ENCODE assay signal across 8 mouse cellular contexts in the genomic region with DNA sequence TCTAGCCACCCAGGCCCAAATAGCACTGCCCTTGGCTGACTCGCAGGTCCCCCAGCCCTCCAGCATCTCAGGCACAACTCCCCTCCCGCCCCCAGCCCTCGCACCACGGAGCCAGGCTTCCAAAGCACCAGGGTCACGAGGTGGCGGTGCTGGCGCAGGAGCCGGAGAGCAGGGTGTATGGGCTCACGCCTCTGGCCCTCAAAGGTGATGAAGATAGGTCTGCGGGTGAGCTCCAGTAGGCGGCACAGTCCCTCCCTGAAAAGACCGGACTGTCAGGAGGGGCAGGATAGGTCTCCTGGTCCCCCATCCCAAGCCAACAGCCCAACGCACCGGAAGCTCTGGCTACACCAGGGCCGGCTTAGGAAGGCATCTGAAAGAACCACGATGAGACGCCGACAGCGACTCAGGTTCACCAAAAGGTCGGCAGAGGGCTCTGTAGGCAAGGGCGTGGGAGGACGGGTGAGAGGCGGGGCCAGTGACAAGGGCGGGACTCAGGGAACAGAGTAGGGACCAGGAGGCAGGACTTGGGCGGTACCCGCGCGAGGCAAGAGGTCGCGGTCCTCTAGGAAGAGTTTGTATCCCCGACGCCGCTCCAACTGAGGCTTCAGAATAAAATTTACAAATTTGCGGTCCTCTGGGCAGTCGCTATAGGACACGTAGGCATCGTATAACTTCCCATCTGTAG. TPM values are rescaled to one million over a fixed set of nuclear protein-coding genes. Genes with fewer than 3 reads are reported as not detected.
DNase-seq lines count a peak whose midpoint lies in the region; ATAC-seq lines count a peak whose summit lies in the region.

No protein-coding gene starts in this region.

- peak; percentile 87 for DNase-seq in CD4-positive helper T cell, adult 2 months (ENCODE audit: low read depth, low spot score)
- DNase-seq in adrenal gland, postnatal 25 days, result peak; percentile 88
- peak; percentile 91 for DNase-seq in embryonic facial prominence, embryonic 14.5 days (ENCODE audit: low spot score)
- peak; percentile 96 for DNase-seq in heart, embryonic 10.5 days (ENCODE audit: low spot score)
- peak; percentile 94 to 95 for DNase-seq in kidney, adult 8-10 months
- peak; percentile 85 for DNase-seq in neural tube, embryonic 11.5 days (ENCODE audit: low spot score)
- peak; percentile 70 for DNase-seq in testis, postnatal 14 days (ENCODE audit: low spot score)

- peaks cover 28% of the 10 kb centered on the region for H3K27me3 ChIP-seq in embryonic facial prominence, embryonic 14.5 days (replicated peaks; ENCODE audit: control insufficient read depth, insufficient read depth, low read length)
- H3K27me3 ChIP-seq in heart, embryonic 10.5 days (ENCODE audit: insufficient read depth, poor library complexity, severe bottlenecking), result peaks cover 93% of the 10 kb centered on the region
- peaks cover 26% of the 10 kb centered on the region for H3K27me3 ChIP-seq in liver, embryonic 16.5 days (ENCODE audit: control insufficient read depth, insufficient read depth, low read depth, low read length)
- peaks cover 15% of the 10 kb centered on the region for H3K27me3 ChIP-seq in neural tube, embryonic 11.5 days (ENCODE audit: control insufficient read depth, insufficient read depth, low read length)

- H3K9ac ChIP-seq in embryonic facial prominence, embryonic 14.5 days (ENCODE audit: low read depth, low read length), result no peak overlapping the region
- H3K9ac ChIP-seq in liver, embryonic 16.5 days (ENCODE audit: low read depth, low read length), result peak overlapping the region; percentile 45; the same call in 1 of the 2 replicates
- H3K9ac ChIP-seq in neural tube, embryonic 11.5 days (ENCODE audit: low read length), result peak overlapping the region; percentile 43

- H3K27ac ChIP-seq in embryonic facial prominence, embryonic 14.5 days (replicated peaks; ENCODE audit: low read depth, low read length), result no peak overlapping the region
- 0 out of 2 replicates have a peak overlapping the region, but pooled peaks have one; percentile 3 for H3K27ac ChIP-seq in heart, embryonic 10.5 days
- H3K27ac ChIP-seq in liver, embryonic 16.5 days (ENCODE audit: low read length), result no peak overlapping the region
- no peak overlapping the region for H3K27ac ChIP-seq in neural tube, embryonic 11.5 days (ENCODE audit: low read depth, low read length)

- no peaks in the 10 kb centered on the region for H3K4me1 ChIP-seq in embryonic facial prominence, embryonic 14.5 days (ENCODE audit: control insufficient read depth, insufficient read depth, low read length)
- H3K4me1 ChIP-seq in heart, embryonic 10.5 days, result peaks cover 46% of the 10 kb centered on the region
- H3K4me1 ChIP-seq in liver, embryonic 16.5 days (ENCODE audit: control insufficient read depth, low read depth, low read length), result peaks cover 40% of the 10 kb centered on the region
- 0 out of 2 replicates have a peak, but pooled peaks cover 6% of the 10 kb centered on the region for H3K4me1 ChIP-seq in neural tube, embryonic 11.5 days (ENCODE audit: control insufficient read depth, insufficient read depth, low read length)

- WGBS in embryonic facial prominence, embryonic 14.5 days, result 9% methylated on average over 28 of the region's 37 CpGs
- WGBS in heart, embryonic 10.5 days, result 7% methylated on average over 37 of the region's 37 CpGs
- WGBS in liver, embryonic 16.5 days (ENCODE audit: insufficient replicate concordance), result 17% methylated on average over 37 of the region's 37 CpGs
- WGBS in neural tube, embryonic 11.5 days, result 4% methylated on average over 37 of the region's 37 CpGs

- peak overlapping the region; percentile 13 for H3K4me3 ChIP-seq in embryonic facial prominence, embryonic 14.5 days (ENCODE audit: low read depth, low read length)
- H3K4me3 ChIP-seq in heart, embryonic 10.5 days, result peak overlapping the region; percentile 43
- H3K4me3 ChIP-seq in liver, embryonic 16.5 days (ENCODE audit: low read depth, low read length), result peak overlapping the region; percentile 42
- peak overlapping the region; percentile 19; the same call in 1 of the 2 replicates for H3K4me3 ChIP-seq in neural tube, embryonic 11.5 days (ENCODE audit: low read depth, low read length)

- peak; percentile 95 for ATAC-seq in embryonic facial prominence, embryonic 14.5 days (ENCODE audit: low read depth)
- peak; percentile 89 for ATAC-seq in liver, embryonic 16.5 days (ENCODE audit: low read depth)
- peak; percentile 90 for ATAC-seq in neural tube, embryonic 11.5 days (ENCODE audit: insufficient read depth, low FRiP score, low TSS enrichment)

- H3K9me3 ChIP-seq in embryonic facial prominence, embryonic 14.5 days (ENCODE audit: control insufficient read depth, low read length), result no peaks in the 10 kb centered on the region
- no peaks in the 10 kb centered on the region for H3K9me3 ChIP-seq in heart, embryonic 10.5 days
- no peaks in the 10 kb centered on the region for H3K9me3 ChIP-seq in liver, embryonic 16.5 days (replicated peaks; ENCODE audit: control insufficient read depth, low read length)
- no peaks in the 10 kb centered on the region for H3K9me3 ChIP-seq in neural tube, embryonic 11.5 days (ENCODE audit: control insufficient read depth, low read length)

- H3K36me3 ChIP-seq in embryonic facial prominence, embryonic 14.5 days (ENCODE audit: control insufficient read depth, insufficient read depth, low read length), result no peaks in the 10 kb centered on the region
- H3K36me3 ChIP-seq in heart, embryonic 10.5 days, result no peaks in the 10 kb centered on the region
- H3K36me3 ChIP-seq in liver, embryonic 16.5 days (ENCODE audit: control insufficient read depth, insufficient read depth), result no peaks in the 10 kb centered on the region
- H3K36me3 ChIP-seq in neural tube, embryonic 11.5 days (ENCODE audit: control insufficient read depth, insufficient read depth, low read length), result no peaks in the 10 kb centered on the region

- H3K4me2 ChIP-seq in embryonic facial prominence, embryonic 14.5 days (ENCODE audit: low read depth, low read length), result peak overlapping the region; percentile 44
- peak overlapping the region; percentile 66 for H3K4me2 ChIP-seq in liver, embryonic 16.5 days (ENCODE audit: low read depth, low read length)
- peak overlapping the region; percentile 36 for H3K4me2 ChIP-seq in neural tube, embryonic 11.5 days (ENCODE audit: low read depth)

RNA-seq across cellular contexts. Expression of a gene that starts 8.2 kb away (rescaled TPM):
- total RNA-seq in adrenal gland, postnatal 25 days (2021), result 4.5 and 5.0 TPM in 2 replicates
- polyA plus RNA-seq in embryonic facial prominence, embryonic 14.5 days (2014; fragmentation: Nextera tagmentation; extraction: Ambion mirVana), result 4.0 and 4.4 TPM in 2 replicates
- 3.0 and 5.7 TPM in 2 replicates for polyA plus RNA-seq in heart, embryonic 10.5 days (2016; fragmentation: Nextera tagmentation; extraction: Ambion mirVana)
- 27.2 and 28.1 TPM in 2 replicates for polyA plus RNA-seq in liver, embryonic 16.5 days (2015; fragmentation: Nextera tagmentation; extraction: Ambion mirVana)
- 2.4 and 3.1 TPM in 2 replicates for polyA plus RNA-seq in neural tube, embryonic 11.5 days (2014; fragmentation: Nextera tagmentation; extraction: Ambion mirVana)

RNA-seq across cellular contexts. Expression of a gene that starts 14.2 kb away (rescaled TPM):
- 0.86 and 1.2 TPM in 2 replicates for total RNA-seq in adrenal gland, postnatal 25 days (2021)
- 30.0 and 33.5 TPM in 2 replicates for polyA plus RNA-seq in embryonic facial prominence, embryonic 14.5 days (2014; fragmentation: Nextera tagmentation; extraction: Ambion mirVana)
- 0.94 and 3.4 TPM in 2 replicates for polyA plus RNA-seq in heart, embryonic 10.5 days (2016; fragmentation: Nextera tagmentation; extraction: Ambion mirVana)
- polyA plus RNA-seq in liver, embryonic 16.5 days (2015; fragmentation: Nextera tagmentation; extraction: Ambion mirVana), result 0.69 and 1.1 TPM in 2 replicates
- polyA plus RNA-seq in neural tube, embryonic 11.5 days (2014; fragmentation: Nextera tagmentation; extraction: Ambion mirVana), result 2.3 and 2.7 TPM in 2 replicates

RNA-seq across cellular contexts. Expression of a gene that starts 25.4 kb away (rescaled TPM):
- 0.33 TPM in 1 of 2 replicates, not detected in the other for total RNA-seq in adrenal gland, postnatal 25 days (2021)
- 3.7 and 5.0 TPM in 2 replicates for polyA plus RNA-seq in embryonic facial prominence, embryonic 14.5 days (2014; fragmentation: Nextera tagmentation; extraction: Ambion mirVana)
- polyA plus RNA-seq in heart, embryonic 10.5 days (2016; fragmentation: Nextera tagmentation; extraction: Ambion mirVana), result 0.42 and 0.97 TPM in 2 replicates
- 1.5 and 3.8 TPM in 2 replicates for polyA plus RNA-seq in liver, embryonic 16.5 days (2015; fragmentation: Nextera tagmentation; extraction: Ambion mirVana)
- polyA plus RNA-seq in neural tube, embryonic 11.5 days (2014; fragmentation: Nextera tagmentation; extraction: Ambion mirVana), result 0.09 TPM in 1 of 2 replicates, not detected in the other

RNA-seq across cellular contexts. Expression of a gene that starts 30.0 kb away (rescaled TPM):
- total RNA-seq in adrenal gland, postnatal 25 days (2021), result 29.1 and 48.2 TPM in 2 replicates
- polyA plus RNA-seq in embryonic facial prominence, embryonic 14.5 days (2014; fragmentation: Nextera tagmentation; extraction: Ambion mirVana), result 64.5 and 74.8 TPM in 2 replicates
- polyA plus RNA-seq in heart, embryonic 10.5 days (2016; fragmentation: Nextera tagmentation; extraction: Ambion mirVana), result 87.8 and 91.1 TPM in 2 replicates
- 136 and 138 TPM in 2 replicates for polyA plus RNA-seq in liver, embryonic 16.5 days (2015; fragmentation: Nextera tagmentation; extraction: Ambion mirVana)
- polyA plus RNA-seq in neural tube, embryonic 11.5 days (2014; fragmentation: Nextera tagmentation; extraction: Ambion mirVana), result 69.0 and 69.5 TPM in 2 replicates

RNA-seq across cellular contexts. Expression of a gene that starts 31.3 kb away (rescaled TPM):
- 2.5 and 3.6 TPM in 2 replicates for total RNA-seq in adrenal gland, postnatal 25 days (2021)
- 6.6 and 10.3 TPM in 2 replicates for polyA plus RNA-seq in embryonic facial prominence, embryonic 14.5 days (2014; fragmentation: Nextera tagmentation; extraction: Ambion mirVana)
- polyA plus RNA-seq in heart, embryonic 10.5 days (2016; fragmentation: Nextera tagmentation; extraction: Ambion mirVana), result 2.6 and 12.7 TPM in 2 replicates
- polyA plus RNA-seq in liver, embryonic 16.5 days (2015; fragmentation: Nextera tagmentation; extraction: Ambion mirVana), result 0.35 and 0.37 TPM in 2 replicates
- 14.5 and 17.1 TPM in 2 replicates for polyA plus RNA-seq in neural tube, embryonic 11.5 days (2014; fragmentation: Nextera tagmentation; extraction: Ambion mirVana)
